Mouse (Mus musculus): ENCODE results near the gene Ralgapb. TPM values are rescaled to one million over a fixed set of nuclear protein-coding genes. Genes with fewer than 3 reads are reported as not detected.
"Not testable (repeated sequence)": the region's sequence is repeated elsewhere in the genome, so short reads cannot be mapped to it uniquely, and the experiment has no call there.

Ralgapb gene
- polyA plus RNA-seq, 1 experiment from 2014 or later, result 17.5 TPM

- peaks cover 54% of the 10 kb centered on the region for H3K27me3 ChIP-seq
- ATAC-seq (ENCODE audit: low FRiP score, low read depth), result 0 out of 2 replicates have a peak, but pooled peaks have one; percentile 38
- WGBS, result 1% methylated on average over 36 of the region's 36 CpGs
These were observed 34.1 kb upstream of the Ralgapb start, which contains the start of gene Snhg11 for GRCm38 (mm10) chr2:158375443-158376122. Snhg11 (plus strand) TSS chr2:158375638.

GRCm38 (mm10) chr2:158376123-158376687 lies 33.4 kb upstream of the Ralgapb start:
- peak overlapping the region; percentile 71 for H3K4me2 ChIP-seq (replicated peaks)
- ATAC-seq (ENCODE audit: low FRiP score, low read depth), result no peak
- H3K27me3 ChIP-seq, result peaks cover 54% of the 10 kb centered on the region
- no peaks in the 10 kb centered on the region for H3K36me3 ChIP-seq
- H3K9me3 ChIP-seq, result no peaks in the 10 kb centered on the region
- H3K27ac ChIP-seq, result no peak overlapping the region
- H3K4me1 ChIP-seq, result 0 out of 2 replicates have a peak, but pooled peaks cover 7% of the 10 kb centered on the region
- H3K9ac ChIP-seq, result no peak overlapping the region
- peak overlapping the region; percentile 42 for H3K4me3 ChIP-seq
- WGBS, result 26% methylated on average over 12 of the region's 12 CpGs

More at GRCm38 (mm10) chr2:158375443-158376122, 34.1 kb upstream of the Ralgapb start, which contains the start of gene Snhg11:
- peak within 1 kb of the TSS; percentile 42 for H3K4me3 ChIP-seq
- peak within 1 kb of the TSS; percentile 14 for H3K9ac ChIP-seq
- no peak within 1 kb of the TSS for H3K27ac ChIP-seq
- 0 out of 2 replicates have a peak, but pooled peaks cover 7% of the 10 kb centered on the region for H3K4me1 ChIP-seq
- no peaks in the 10 kb centered on the region for H3K9me3 ChIP-seq
- H3K36me3 ChIP-seq, result no peaks in the 10 kb centered on the region
- H3K4me2 ChIP-seq (replicated peaks), result peak within 1 kb of the TSS; percentile 71

- Histone ChIP-seq H3K9me3 (no peaks in the 10 kb centered on the region), H3K27ac (no peak overlapping the region), H3K27me3 (peaks cover 54% of the 10 kb centered on the region), H3K4me1 (0 out of 2 replicates have a peak, but pooled peaks cover 7% of the 10 kb centered on the region), H3K36me3 (no peaks in the 10 kb centered on the region), H3K4me3 (no peak overlapping the region), H3K9ac (no peak overlapping the region), H3K4me2 (replicated peaks) (no peak overlapping the region)
- WGBS, result 74% methylated on average over 7 of the region's 7 CpGs
- ATAC-seq (ENCODE audit: low FRiP score, low read depth), result no peak
These were observed 32.9 kb upstream of the Ralgapb start for GRCm38 (mm10) chr2:158376798-158377197.

- Histone ChIP-seq H3K27ac (no peak overlapping the region), H3K4me2 (replicated peaks) (no peak overlapping the region), H3K36me3 (no peaks in the 10 kb centered on the region), H3K9me3 (no peaks in the 10 kb centered on the region), H3K4me1 (0 out of 2 replicates have a peak, but pooled peaks cover 7% of the 10 kb centered on the region), H3K9ac (no peak overlapping the region), H3K4me3 (no peak overlapping the region), H3K27me3 (peaks cover 52% of the 10 kb centered on the region)
- WGBS, result 83% methylated on average over 1 of the region's 1 CpGs
- no peak; the same call in 1 of the 2 replicates for ATAC-seq (ENCODE audit: low FRiP score, low read depth)
These were observed 31.8 kb upstream of the Ralgapb start for GRCm38 (mm10) chr2:158377811-158378210.

- no peak for ATAC-seq (ENCODE audit: low FRiP score, low read depth)
- WGBS, result 41% methylated on average over 13 of the region's 13 CpGs
- Histone ChIP-seq H3K4me3 (no peak overlapping the region), H3K9ac (no peak overlapping the region), H3K27ac (no peak overlapping the region), H3K4me2 (replicated peaks) (no peak overlapping the region), H3K27me3 (peaks cover 35% of the 10 kb centered on the region), H3K4me1 (0 out of 2 replicates have a peak, but pooled peaks cover 7% of the 10 kb centered on the region), H3K9me3 (no peaks in the 10 kb centered on the region), H3K36me3 (no peaks in the 10 kb centered on the region)
These were observed 30.1 kb upstream of the Ralgapb start for GRCm38 (mm10) chr2:158379354-158380078.

- H3K9ac ChIP-seq, result no peak overlapping the region
- 42% methylated on average over 8 of the region's 8 CpGs for WGBS
- ATAC-seq (ENCODE audit: low FRiP score, low read depth), result no peak
- no peaks in the 10 kb centered on the region for H3K27me3 ChIP-seq
- no peaks in the 10 kb centered on the region for H3K4me1 ChIP-seq
- no peaks in the 10 kb centered on the region for H3K9me3 ChIP-seq
- H3K36me3 ChIP-seq, result no peaks in the 10 kb centered on the region
- H3K4me3 ChIP-seq, result no peak overlapping the region
- H3K4me2 ChIP-seq (replicated peaks), result no peak overlapping the region
- H3K27ac ChIP-seq, result no peak overlapping the region
These were observed 23.6 kb upstream of the Ralgapb start for GRCm38 (mm10) chr2:158386072-158386471.

- no peak for ATAC-seq (ENCODE audit: low FRiP score, low read depth)
- Histone ChIP-seq H3K27ac (no peak overlapping the region), H3K4me1 (no peaks in the 10 kb centered on the region), H3K27me3 (no peaks in the 10 kb centered on the region), H3K4me3 (no peak overlapping the region), H3K36me3 (no peaks in the 10 kb centered on the region), H3K4me2 (replicated peaks) (no peak overlapping the region), H3K9me3 (no peaks in the 10 kb centered on the region), H3K9ac (no peak overlapping the region)
- WGBS, result 71% methylated on average over 7 of the region's 7 CpGs
These were observed 20.2 kb upstream of the Ralgapb start for GRCm38 (mm10) chr2:158389421-158389820.

GRCm38 (mm10) chr2:158396369-158396768 lies 13.3 kb upstream of the Ralgapb start:
- H3K4me1 ChIP-seq, result no peaks in the 10 kb centered on the region
- no peaks in the 10 kb centered on the region for H3K36me3 ChIP-seq
- H3K27ac ChIP-seq, result no peak overlapping the region
- H3K27me3 ChIP-seq, result no peaks in the 10 kb centered on the region
- no peak overlapping the region for H3K9ac ChIP-seq
- 94% methylated on average over 6 of the region's 6 CpGs for WGBS
- no peak for ATAC-seq (ENCODE audit: low FRiP score, low read depth)
- H3K9me3 ChIP-seq, result no peaks in the 10 kb centered on the region
- no peak overlapping the region for H3K4me2 ChIP-seq (replicated peaks)
- H3K4me3 ChIP-seq, result no peak overlapping the region

GRCm38 (mm10) chr2:158397140-158397539 lies 12.5 kb upstream of the Ralgapb start:
- WGBS, result 59% methylated on average over 13 of the region's 13 CpGs
- not testable (repeated sequence) for ATAC-seq (ENCODE audit: low FRiP score, low read depth); H3K9ac ChIP-seq

GRCm38 (mm10) chr2:158402915-158403314 lies 6.7 kb upstream of the Ralgapb start:
- Histone ChIP-seq H3K9ac (no peak overlapping the region), H3K4me3 (no peak overlapping the region), H3K36me3 (no peaks in the 10 kb centered on the region), H3K27me3 (no peaks in the 10 kb centered on the region), H3K9me3 (no peaks in the 10 kb centered on the region), H3K4me1 (no peaks in the 10 kb centered on the region), H3K27ac (no peak overlapping the region), H3K4me2 (replicated peaks) (no peak overlapping the region)
- no peak for ATAC-seq (ENCODE audit: low FRiP score, low read depth)
- WGBS, result 83% methylated on average over 7 of the region's 7 CpGs

More at GRCm38 (mm10) chr2:158397140-158397539, 12.5 kb upstream of the Ralgapb start:
- H3K4me1 ChIP-seq; H3K36me3 ChIP-seq; H3K9me3 ChIP-seq; H3K4me3 ChIP-seq; H3K4me2 ChIP-seq (replicated peaks); H3K27me3 ChIP-seq; H3K27ac ChIP-seq: not testable (repeated sequence)

- H3K4me3 ChIP-seq, result peak overlapping the region; percentile 96
- no peaks in the 10 kb centered on the region for H3K27me3 ChIP-seq
- ATAC-seq (ENCODE audit: low FRiP score, low read depth), result no peak
- H3K27ac ChIP-seq, result no peak overlapping the region
- H3K36me3 ChIP-seq, result no peaks in the 10 kb centered on the region
- peaks cover 25% of the 10 kb centered on the region for H3K4me1 ChIP-seq
- WGBS, result 26% methylated on average over 14 of the region's 14 CpGs
- peak overlapping the region; percentile 48 for H3K9ac ChIP-seq
- H3K4me2 ChIP-seq (replicated peaks), result peak overlapping the region; percentile 65
- H3K9me3 ChIP-seq, result no peaks in the 10 kb centered on the region
These were observed 552 bp upstream of the Ralgapb start for GRCm38 (mm10) chr2:158408997-158409594.

Measured in limb, embryonic 13.5 days (tissue).